Mouse (Mus musculus) neural tube, embryonic 13.5 days (tissue): ENCODE results near the gene Troap. TPM values are rescaled to one million over a fixed set of nuclear protein-coding genes. Genes with fewer than 3 reads are reported as not detected.

ENCODE experiments used
- ATAC-seq: fragments of 200-750 bp; cut with Nextera tagmentation; 2 replicates; pipeline ENCODE4 v1.8.0; 2017; ENCODE audit warnings: low read depth, mild to moderate bottlenecking, moderate TSS enrichment, moderate library complexity
- H3K27ac ChIP-seq: fragments of 300-500 bp; sonication (generic); replicated peaks from 2 replicates; pipeline ENCODE4 v1.5.1; 2015; ENCODE audit warnings: moderate library complexity, mild to moderate bottlenecking, inconsistent platforms
- H3K27me3 ChIP-seq: fragments of 300-500 bp; sonication (generic); 2 replicates; pipeline ENCODE4 v1.6.1; 2015; ENCODE audit warnings: mild to moderate bottlenecking, inconsistent platforms
- H3K36me3 ChIP-seq: fragments of 300-500 bp; sonication (generic); 2 replicates; pipeline ENCODE4 v1.6.1; 2015; ENCODE audit warnings: mild to moderate bottlenecking, inconsistent platforms
- H3K4me1 ChIP-seq: fragments of 300-500 bp; sonication (generic); replicated peaks from 2 replicates; pipeline ENCODE4 v1.6.1; 2015; ENCODE audit warnings: inconsistent platforms
- H3K4me2 ChIP-seq: fragments of 300-500 bp; sonication (generic); 2 replicates; pipeline ENCODE4 v1.6.1; 2015; ENCODE audit warnings: inconsistent platforms, mild to moderate bottlenecking, moderate library complexity
- H3K4me3 ChIP-seq: fragments of 300-500 bp; sonication (generic); 2 replicates; pipeline ENCODE4 v1.5.1; 2015; ENCODE audit warnings: mild to moderate bottlenecking, inconsistent platforms
- H3K9ac ChIP-seq: fragments of 300-500 bp; sonication (generic); 2 replicates; pipeline ENCODE4 v1.6.1; 2015; ENCODE audit warnings: moderate library complexity, mild to moderate bottlenecking, inconsistent platforms
- H3K9me3 ChIP-seq: fragments of 300-500 bp; sonication (generic); 2 replicates; pipeline ENCODE4 v1.6.1; 2016; ENCODE audit warnings: inconsistent platforms
- WGBS: fragments of 180-500 bp; shearing (Covaris S2); methylation state at CpG from one replicate; pipeline ENCODE4 v1.1.7; 2015; 5-methylcytosine and 5-hydroxymethylcytosine counted together
- polyA plus RNA-seq: library from polyadenylated mRNA; unstranded; fragments of >200 nt; fragmentation: Nextera tagmentation; extraction: Ambion mirVana; gene quantifications from 2 replicates; pipeline ENCODE4 v1.2.1, GENCODE M21; 2015

The Troap gene
- 6.3 and 6.9 TPM in 2 replicates for polyA plus RNA-seq

- H3K4me1 ChIP-seq, result peaks cover 18% of the 10 kb centered on the region
- peaks cover 4% of the 10 kb centered on the region; the same call in 1 of the 2 replicates for H3K27me3 ChIP-seq
- H3K9ac ChIP-seq, result peak within 1 kb of the TSS; percentile 89
- no peaks in the 10 kb centered on the region for H3K36me3 ChIP-seq
- peak within 1 kb of the TSS; percentile 98 for H3K27ac ChIP-seq
- WGBS, result 21% methylated on average over 9 of the region's 9 CpGs
- peak; percentile 65; the same call in 1 of the 2 replicates for ATAC-seq
- H3K4me3 ChIP-seq, result peak within 1 kb of the TSS; percentile 51
- H3K4me2 ChIP-seq, result peak within 1 kb of the TSS; percentile 88
- H3K9me3 ChIP-seq, result no peaks in the 10 kb centered on the region
Measured at GRCm38 (mm10) chr15:99074019-99074599, at the start of gene Troap. TSS of gene Troap (plus strand) at chr15:99074575.

- Histone ChIP-seq H3K36me3 (no peaks in the 10 kb centered on the region), H3K27me3 (peaks cover 7% of the 10 kb centered on the region), H3K4me2 (no peak overlapping the region), H3K4me3 (no peak overlapping the region), H3K9me3 (no peaks in the 10 kb centered on the region), H3K4me1 (peaks cover 9% of the 10 kb centered on the region), H3K27ac (no peak overlapping the region), H3K9ac (no peak overlapping the region)
- 21% methylated on average over 7 of the region's 8 CpGs for WGBS
- ATAC-seq, result no peak
Measured at GRCm38 (mm10) chr15:99024668-99025314, 49.6 kb upstream of the Troap start.

- Histone ChIP-seq H3K4me1 (peaks cover 16% of the 10 kb centered on the region), H3K4me2 (no peak overlapping the region), H3K9ac (no peak overlapping the region), H3K27ac (no peak overlapping the region), H3K9me3 (no peaks in the 10 kb centered on the region), H3K4me3 (no peak overlapping the region), H3K36me3 (no peaks in the 10 kb centered on the region), H3K27me3 (peaks cover 14% of the 10 kb centered on the region)
- 70% methylated on average over 13 of the region's 13 CpGs for WGBS
- no peak for ATAC-seq
Measured at GRCm38 (mm10) chr15:99025414-99025813, 49.0 kb upstream of the Troap start.

- H3K4me1 ChIP-seq, result peaks cover 19% of the 10 kb centered on the region
- no peak overlapping the region for H3K4me2 ChIP-seq
- H3K4me3 ChIP-seq, result no peak overlapping the region
- no peaks in the 10 kb centered on the region for H3K9me3 ChIP-seq
- H3K36me3 ChIP-seq, result no peaks in the 10 kb centered on the region
- no peak for ATAC-seq
- H3K27ac ChIP-seq, result no peak overlapping the region
- H3K9ac ChIP-seq, result no peak overlapping the region
- 52% methylated on average over 4 of the region's 4 CpGs for WGBS
- H3K27me3 ChIP-seq, result peaks cover 20% of the 10 kb centered on the region
Measured at GRCm38 (mm10) chr15:99026259-99026658, 48.1 kb upstream of the Troap start.

GRCm38 (mm10) chr15:99027116-99027515 is 47.3 kb upstream of the Troap start:
- Histone ChIP-seq H3K27me3 (peaks cover 22% of the 10 kb centered on the region), H3K4me1 (peaks cover 22% of the 10 kb centered on the region), H3K27ac (no peak overlapping the region), H3K36me3 (no peaks in the 10 kb centered on the region), H3K4me3 (no peak overlapping the region), H3K9me3 (no peaks in the 10 kb centered on the region), H3K4me2 (no peak overlapping the region), H3K9ac (no peak overlapping the region)
- ATAC-seq, result no peak
- WGBS, result 70% methylated on average over 5 of the region's 5 CpGs

- WGBS, result 9% methylated on average over 10 of the region's 10 CpGs
- no peak; the same call in 1 of the 2 replicates for ATAC-seq
- peak overlapping the region; percentile 4; the same call in 1 of the 2 replicates for H3K27ac ChIP-seq
- no peaks in the 10 kb centered on the region for H3K9me3 ChIP-seq
- no peaks in the 10 kb centered on the region for H3K36me3 ChIP-seq
- H3K9ac ChIP-seq, result 0 out of 2 replicates have a peak overlapping the region, but pooled peaks have one; percentile 55
- H3K27me3 ChIP-seq, result peaks cover 22% of the 10 kb centered on the region
- H3K4me3 ChIP-seq, result peak overlapping the region; percentile 43
- H3K4me1 ChIP-seq, result peaks cover 29% of the 10 kb centered on the region
- H3K4me2 ChIP-seq, result peak overlapping the region; percentile 74
Measured at GRCm38 (mm10) chr15:99028874-99029458, 45.4 kb upstream of the Troap start.

- under 1% methylated on average over 52 of the region's 52 CpGs for WGBS
Measured at GRCm38 (mm10) chr15:99029619-99030584, 44.5 kb upstream of the Troap start, which contains the start of gene Tuba1c. TSS of gene Tuba1c (plus strand) at chr15:99029891.

GRCm38 (mm10) chr15:99030585-99031387 is 43.6 kb upstream of the Troap start:
- Histone ChIP-seq H3K9ac (peak overlapping the region; percentile 55), H3K9me3 (no peaks in the 10 kb centered on the region), H3K4me1 (peaks cover 29% of the 10 kb centered on the region), H3K27ac (no peak overlapping the region), H3K36me3 (no peaks in the 10 kb centered on the region), H3K27me3 (peaks cover 22% of the 10 kb centered on the region), H3K4me2 (peak overlapping the region; percentile 74), H3K4me3 (peak overlapping the region; percentile 43)
- WGBS, result 13% methylated on average over 26 of the region's 26 CpGs
- ATAC-seq, result no peak

More at GRCm38 (mm10) chr15:99029619-99030584, 44.5 kb upstream of the Troap start, which contains the start of gene Tuba1c:
- ATAC-seq, result peak; percentile 83
- Histone ChIP-seq H3K4me3 (peak within 1 kb of the TSS; percentile 43), H3K4me2 (peak within 1 kb of the TSS; percentile 74), H3K9me3 (no peaks in the 10 kb centered on the region), H3K4me1 (peaks cover 29% of the 10 kb centered on the region), H3K27ac (peak within 1 kb of the TSS; percentile 4; the same call in 1 of the 2 replicates), H3K27me3 (peaks cover 22% of the 10 kb centered on the region), H3K36me3 (no peaks in the 10 kb centered on the region), H3K9ac (peak within 1 kb of the TSS; percentile 55)

GRCm38 (mm10) chr15:99031388-99031675 is 43.0 kb upstream of the Troap start:
- H3K4me1 ChIP-seq, result peaks cover 29% of the 10 kb centered on the region
- no peaks in the 10 kb centered on the region for H3K36me3 ChIP-seq
- H3K9me3 ChIP-seq, result no peaks in the 10 kb centered on the region
- peak overlapping the region; percentile 43 for H3K4me3 ChIP-seq
- peaks cover 22% of the 10 kb centered on the region for H3K27me3 ChIP-seq
- no peak overlapping the region for H3K27ac ChIP-seq
- ATAC-seq, result no peak
- WGBS, result 82% methylated on average over 4 of the region's 4 CpGs
- peak overlapping the region; percentile 74 for H3K4me2 ChIP-seq
- no peak overlapping the region for H3K9ac ChIP-seq

GRCm38 (mm10) chr15:99032041-99032725 is 42.2 kb upstream of the Troap start:
- peaks cover 22% of the 10 kb centered on the region for H3K27me3 ChIP-seq
- no peak for ATAC-seq
- H3K9me3 ChIP-seq, result no peaks in the 10 kb centered on the region
- H3K36me3 ChIP-seq, result no peaks in the 10 kb centered on the region
- H3K4me1 ChIP-seq, result peaks cover 29% of the 10 kb centered on the region
- H3K9ac ChIP-seq, result 0 out of 2 replicates have a peak overlapping the region, but pooled peaks have one; percentile 19
- 0 out of 2 replicates have a peak overlapping the region, but pooled peaks have one; percentile 4 for H3K4me3 ChIP-seq
- H3K4me2 ChIP-seq, result peak overlapping the region; percentile 74
- 81% methylated on average over 9 of the region's 9 CpGs for WGBS
- H3K27ac ChIP-seq, result no peak overlapping the region
